14 mouse cellular contexts compared by ENCODE assay signal in genomic region chr9:95493393-95493792, GRCm38 (mm10). TPM values are rescaled to one million over a fixed set of nuclear protein-coding genes. Genes with fewer than 3 reads are reported as not detected.
DNase-seq lines count a peak whose midpoint lies in the region; ATAC-seq and TF ChIP-seq lines count a peak whose summit lies in the region.
"Had no signal": no experiment of that assay in that cellular context is flagged by ENCODE, and none has a peak within 500 bp of the region (broad histone marks: within the 10 kb centered on the region; RNA-seq: fewer than 3 reads in every experiment).

No protein-coding gene starts in this region.

- H3K9ac ChIP-seq in heart, adult 2 months (ENCODE audit: low read depth, low read length): no peak overlapping the region
- H3K9ac ChIP-seq in lung, embryonic 14.5 days: no peak overlapping the region
- H3K9ac ChIP-seq: limb, embryonic 13.5 days; lung, embryonic 15.5 days had no signal

- H3K4me3 ChIP-seq in heart, adult 2 months: no peak overlapping the region
- no peak overlapping the region for H3K4me3 ChIP-seq in lung, embryonic 14.5 days (ENCODE audit: low read depth, low read length)
- H3K4me3 ChIP-seq: limb, embryonic 13.5 days; lung, embryonic 15.5 days had no signal

- 83% methylated on average over 3 of the region's 3 CpGs for WGBS in heart, adult 2 months
- 90% methylated on average over 3 of the region's 3 CpGs for WGBS in lung, embryonic 14.5 days

- H3K4me1 ChIP-seq in heart, adult 2 months (ENCODE audit: control insufficient read depth, insufficient read depth, low read length): no peaks in the 10 kb centered on the region
- H3K4me1 ChIP-seq in lung, embryonic 14.5 days (ENCODE audit: insufficient read depth): no peaks in the 10 kb centered on the region
- H3K4me1 ChIP-seq: limb, embryonic 13.5 days had no signal

- H3K79me2 ChIP-seq in heart, adult 2 months (replicated peaks; ENCODE audit: control insufficient read depth, insufficient read depth, low read length): no peaks in the 10 kb centered on the region

- TF ChIP-seq POLR2A in heart, adult 2 months (IDR thresholded peaks at IDR 0.05; ENCODE audit: insufficient read depth, low read depth, low read length): no peak
- no peak for TF ChIP-seq POLR2A in brain, embryonic 14.5 days (IDR thresholded peaks at IDR 0.05; ENCODE audit: borderline replicate concordance, extremely low read depth, insufficient read depth, insufficient read length, poor library complexity, severe bottlenecking)

- H3K27ac ChIP-seq in heart, adult 2 months: no peak overlapping the region
- H3K27ac ChIP-seq in lung, embryonic 14.5 days (ENCODE audit: low read depth): no peak overlapping the region
- H3K27ac ChIP-seq: limb, embryonic 13.5 days; lung, embryonic 15.5 days had no signal

- no peak for ATAC-seq in lung, embryonic 14.5 days (ENCODE audit: insufficient read depth)

- peaks cover 6% of the 10 kb centered on the region for H3K36me3 ChIP-seq in heart, adult 2 months (ENCODE audit: control insufficient read depth, insufficient read depth, low read length)
- peaks cover 57% of the 10 kb centered on the region for H3K36me3 ChIP-seq in lung, embryonic 14.5 days (ENCODE audit: insufficient read depth)
- H3K36me3 ChIP-seq in splenic B cell, adult 2 months (ENCODE audit: control insufficient read depth, insufficient read depth, low read length, poor library complexity, severe bottlenecking): peaks cover 2% of the 10 kb centered on the region; the same call in 1 of the 2 replicates

- intact Hi-C loops in heart, adult 2 months (cut with DNase I): loop anchor here (5.0 kb wide), 1 partner anchor 204 kb away; no protein-coding TSS in a partner anchor
- intact Hi-C loops in heart, postnatal 10 days (cut with DNase I): loop anchor here (1.0 kb wide), 1 partner anchor 360 kb away; no protein-coding TSS in a partner anchor

- TF ChIP-seq CTCF in heart, adult 2 months (IDR thresholded peaks at IDR 0.05): peak; percentile 74
- TF ChIP-seq CTCF in lung, embryonic 14.5 days (IDR thresholded peaks at IDR 0.05; ENCODE audit: low read depth): peak; percentile 22; the same call in 1 of the 2 replicates
- TF ChIP-seq CTCF in brain, embryonic 14.5 days (IDR thresholded peaks at IDR 0.05; ENCODE audit: borderline replicate concordance, extremely low read depth, insufficient read depth, insufficient read length): no peak

- TF ChIP-seq EP300 in heart, adult 2 months (IDR thresholded peaks at IDR 0.05; ENCODE audit: insufficient read depth, low read depth, low read length): no peak

- H3K4me2 ChIP-seq in lung, embryonic 14.5 days: no peak overlapping the region
- H3K4me2 ChIP-seq: limb, embryonic 13.5 days; lung, embryonic 15.5 days had no signal

- no peaks in the 10 kb centered on the region for H3K9me3 ChIP-seq in lung, embryonic 14.5 days (ENCODE audit: low read depth, low read length)
- H3K9me3 ChIP-seq: limb, embryonic 13.5 days; lung, embryonic 15.5 days had no signal

- H3K27me3 ChIP-seq in heart, adult 2 months (ENCODE audit: control insufficient read depth, insufficient read depth, low read length): no peaks in the 10 kb centered on the region
- H3K27me3 ChIP-seq in lung, embryonic 14.5 days (ENCODE audit: insufficient read depth, low read length): no peaks in the 10 kb centered on the region
- H3K27me3 ChIP-seq in splenic B cell, adult 2 months (ENCODE audit: control insufficient read depth, insufficient read depth, low read length, poor library complexity, severe bottlenecking): no peaks in the 10 kb centered on the region
- H3K27me3 ChIP-seq: limb, embryonic 13.5 days; lung, embryonic 15.5 days had no signal

- no peak for DNase-seq in heart, adult 2 months
- DNase-seq in heart, postnatal 10 days: no peak
- DNase-seq in lung, embryonic 14.5 days: no peak
- DNase-seq in lung, adult 18-20 months: no peak
- DNase-seq in brain, embryonic 14.5 days (ENCODE audit: low read depth): peak; percentile 12
- peak; percentile 10 for DNase-seq in splenic B cell, adult 2 months (ENCODE audit: low read depth, low spot score)
- DNase-seq in testis, postnatal 14 days (ENCODE audit: low spot score): no peak
- no peak for DNase-seq in ovary, postnatal 36 days (ENCODE audit: low spot score)
- DNase-seq: cerebellum, adult 9-11 months; heart, postnatal 14 days; kidney, adult 11 months; spleen, adult 18-20 months had no signal

RNA-seq across cellular contexts. Expression of gene U2surp, which starts 18.4 kb away (rescaled TPM):
- total RNA-seq in heart, adult 2 months (2021): 10 to 100 TPM; 31.9 to 39.9 TPM
- polyA plus RNA-seq in heart, adult 2 months (2012; rRNA removed): 3.4 and 8.0 TPM in 2 replicates
- 10 to 100 TPM; 48.9 to 50.0 TPM for total RNA-seq in heart, postnatal 10 days (2021)
- polyA plus RNA-seq in lung, embryonic 14.5 days (2014; fragmentation: Nextera tagmentation; extraction: Ambion mirVana): 125 and 138 TPM in 2 replicates
- 28.0 and 35.1 TPM in 2 replicates for polyA plus RNA-seq in brain, embryonic 14.5 days (2012; rRNA removed)

Comparison
In these comparisons a context has a peak if more than half of its experiments do, and no peak if none do; other contexts are left out.
1. DNase-seq: peak in brain, embryonic 14.5 days (single experiment) and splenic B cell, adult 2 months (single experiment); none in heart, adult 2 months (0 of 2), heart, postnatal 10 days (0 of 2), lung, embryonic 14.5 days (single experiment), lung, adult 18-20 months (0 of 2), testis, postnatal 14 days (single experiment) and ovary, postnatal 36 days (single experiment).